ENCODE assay signal across 22 mouse cellular contexts in genomic region chr12:15985649-15986048, GRCm38 (mm10).
DNase-seq lines count a peak whose midpoint lies in the region; ATAC-seq and TF ChIP-seq lines count a peak whose summit lies in the region.
"Had no signal": no experiment of that assay in that cellular context is flagged by ENCODE, and none has a peak within 500 bp of the region (broad histone marks: within the 10 kb centered on the region; RNA-seq: fewer than 3 reads in every experiment).

No protein-coding gene starts in this region.

- POLR2A ChIA-PET in Patski (lab: Charles Lee), result no interaction called here

- peak overlapping the region; percentile 91 for H3K27ac ChIP-seq in gastrocnemius, adult 2 months
- H3K27ac ChIP-seq in heart, embryonic 14.5 days (replicated peaks in 1 of 2; ENCODE audit: control insufficient read depth in 1 of 2, insufficient read depth in 1 of 2, low read depth in 2 of 2, low read length in 2 of 2), result peak overlapping the region; percentile 50 to 55
- no peak overlapping the region; the same call in 1 of the 2 replicates for H3K27ac ChIP-seq in heart, adult 2 months
- H3K27ac ChIP-seq in kidney, postnatal 0 days, result no peak overlapping the region
- H3K27ac ChIP-seq in kidney, embryonic 15.5 days, result no peak overlapping the region
- H3K27ac ChIP-seq: embryonic facial prominence, embryonic 13.5 days; forebrain, embryonic 13.5 days; hindbrain, embryonic 10.5 days; hindbrain, embryonic 14.5 days; intestine, embryonic 15.5 days had no signal

- no peak overlapping the region for H3K9ac ChIP-seq in heart, embryonic 14.5 days (ENCODE audit: low read length)
- H3K9ac ChIP-seq in heart, adult 2 months (ENCODE audit: low read depth, low read length), result no peak overlapping the region
- no peak overlapping the region for H3K9ac ChIP-seq in kidney, postnatal 0 days (ENCODE audit: low read depth, low read length)
- no peak overlapping the region for H3K9ac ChIP-seq in kidney, embryonic 15.5 days
- H3K9ac ChIP-seq: embryonic facial prominence, embryonic 13.5 days; forebrain, embryonic 13.5 days; forebrain, postnatal 0 days; hindbrain, embryonic 14.5 days; intestine, embryonic 15.5 days had no signal

- no peaks in the 10 kb centered on the region for H3K9me3 ChIP-seq in heart, embryonic 14.5 days (ENCODE audit: control insufficient read depth, low read length)
- H3K9me3 ChIP-seq in kidney, postnatal 0 days (replicated peaks; ENCODE audit: low read length), result no peaks in the 10 kb centered on the region
- H3K9me3 ChIP-seq in kidney, embryonic 15.5 days (replicated peaks), result no peaks in the 10 kb centered on the region
- H3K9me3 ChIP-seq: embryonic facial prominence, embryonic 13.5 days; forebrain, embryonic 13.5 days; hindbrain, embryonic 10.5 days; intestine, embryonic 15.5 days had no signal

- intact Hi-C loops in gastrocnemius, adult 2 months (cut with DNase I), result no loop called here
- intact Hi-C loops in heart, adult 2 months (cut with DNase I), result no loop called here

- WGBS in heart, embryonic 14.5 days, result 59% methylated on average over 2 of the region's 2 CpGs
- WGBS in heart, adult 2 months, result 63% methylated on average over 2 of the region's 2 CpGs
- WGBS in kidney, postnatal 0 days, result 60% methylated on average over 2 of the region's 2 CpGs
- 82% methylated on average over 2 of the region's 2 CpGs for WGBS in kidney, embryonic 15.5 days

- no peak for ATAC-seq in heart, embryonic 14.5 days (ENCODE audit: insufficient number of reproducible peaks, insufficient read depth, low FRiP score, low read depth)
- ATAC-seq in kidney, postnatal 0 days (replicated peaks; ENCODE audit: low FRiP score, low read depth), result no peak
- ATAC-seq in kidney, embryonic 15.5 days (replicated peaks; ENCODE audit: low FRiP score), result no peak
- ATAC-seq in Patski, result peak; percentile 62
- ATAC-seq: activated CD4-positive, CD25-positive, alpha-beta regulatory T cell, adult 4 months; forebrain, embryonic 13.5 days; forebrain, postnatal 0 days; intestine, embryonic 15.5 days had no signal

- no peak overlapping the region for H3K4me2 ChIP-seq in heart, embryonic 14.5 days (ENCODE audit: low read length)
- H3K4me2 ChIP-seq in kidney, postnatal 0 days (ENCODE audit: low read length), result no peak overlapping the region
- no peak overlapping the region for H3K4me2 ChIP-seq in kidney, embryonic 15.5 days
- H3K4me2 ChIP-seq: embryonic facial prominence, embryonic 13.5 days; forebrain, embryonic 13.5 days; hindbrain, embryonic 14.5 days; intestine, embryonic 15.5 days had no signal

- no peaks in the 10 kb centered on the region for H3K27me3 ChIP-seq in heart, embryonic 14.5 days (ENCODE audit: control insufficient read depth, insufficient read depth, low read length)
- no peaks in the 10 kb centered on the region for H3K27me3 ChIP-seq in heart, adult 2 months (ENCODE audit: control insufficient read depth, insufficient read depth, low read length)
- no peaks in the 10 kb centered on the region for H3K27me3 ChIP-seq in kidney, postnatal 0 days (ENCODE audit: insufficient read depth, low read length)
- no peaks in the 10 kb centered on the region for H3K27me3 ChIP-seq in kidney, embryonic 15.5 days
- H3K27me3 ChIP-seq in Patski, result no peaks in the 10 kb centered on the region
- H3K27me3 ChIP-seq: CH12.LX; embryonic facial prominence, embryonic 13.5 days; forebrain, embryonic 13.5 days; intestine, embryonic 15.5 days had no signal

- no peaks in the 10 kb centered on the region for H3K79me2 ChIP-seq in heart, adult 2 months (replicated peaks; ENCODE audit: control insufficient read depth, insufficient read depth, low read length)

- no peak for TF ChIP-seq POLR2A in heart, adult 2 months (IDR thresholded peaks at IDR 0.05; ENCODE audit: insufficient read depth, low read depth, low read length)

- no peaks in the 10 kb centered on the region for H3K36me3 ChIP-seq in heart, embryonic 14.5 days (ENCODE audit: control insufficient read depth, insufficient read depth, low read length)
- H3K36me3 ChIP-seq in heart, adult 2 months (ENCODE audit: control insufficient read depth, insufficient read depth, low read length), result peaks cover 2% of the 10 kb centered on the region; the same call in 1 of the 2 replicates
- no peaks in the 10 kb centered on the region for H3K36me3 ChIP-seq in kidney, postnatal 0 days (ENCODE audit: insufficient read depth, low read length)
- H3K36me3 ChIP-seq in kidney, embryonic 15.5 days, result no peaks in the 10 kb centered on the region
- H3K36me3 ChIP-seq: embryonic facial prominence, embryonic 13.5 days; hindbrain, embryonic 10.5 days; intestine, embryonic 15.5 days had no signal

- DNase-seq in gastrocnemius, adult 2 months, result no peak
- DNase-seq in gastrocnemius, adult 18-20 months (ENCODE audit: low spot score), result no peak
- DNase-seq in heart, adult 2 months, result no peak
- peak; percentile 27 for DNase-seq in kidney, postnatal 0 days (ENCODE audit: low spot score)
- no peak for DNase-seq in Patski (ENCODE audit: low read depth, low spot score)
- no peak for DNase-seq in urinary bladder, adult 2 months (ENCODE audit: low spot score)
- DNase-seq: adrenal gland, postnatal 14 days; cerebellum, adult 11-12 months; cerebellum, adult 9-10 months; cerebellum, postnatal 25 days; forebrain, postnatal 0 days; gastrocnemius, postnatal 10 days; kidney, adult 18-20 months had no signal

- H3K4me3 ChIP-seq in gastrocnemius, adult 2 months, result no peak overlapping the region
- H3K4me3 ChIP-seq in heart, embryonic 14.5 days (ENCODE audit: control insufficient read depth in 1 of 2, insufficient read depth in 1 of 2, low read depth in 1 of 2, low read length in 2 of 2), result no peak overlapping the region
- no peak overlapping the region for H3K4me3 ChIP-seq in heart, adult 2 months
- no peak overlapping the region for H3K4me3 ChIP-seq in kidney, postnatal 0 days (replicated peaks; ENCODE audit: low read depth, low read length)
- H3K4me3 ChIP-seq in kidney, embryonic 15.5 days (replicated peaks), result no peak overlapping the region
- H3K4me3 ChIP-seq: embryonic facial prominence, embryonic 13.5 days; forebrain, embryonic 13.5 days; hindbrain, embryonic 10.5 days; intestine, embryonic 15.5 days had no signal

- no peak for TF ChIP-seq CTCF in gastrocnemius, adult 2 months (IDR thresholded peaks at IDR 0.05)
- no peak for TF ChIP-seq CTCF in heart, adult 2 months (IDR thresholded peaks at IDR 0.05)
- no peak for TF ChIP-seq CTCF in kidney, postnatal 0 days (IDR thresholded peaks at IDR 0.05; ENCODE audit: low read depth)
- no peak for TF ChIP-seq CTCF in Patski (IDR thresholded peaks at IDR 0.05)

- CTCF ChIA-PET in Patski (lab: Charles Lee), result interaction anchor here (0.6 to 1.2 kb wide), 2 partner anchors 44 to 170 kb away, joined by 3 read pairs; partner anchors contain the start of gene Trib2

- TF ChIP-seq EP300 in heart, adult 2 months (IDR thresholded peaks at IDR 0.05; ENCODE audit: insufficient read depth, low read depth, low read length), result no peak

- peaks cover 21 to 33% of the 10 kb centered on the region in 2 experiments for H3K4me1 ChIP-seq in heart, embryonic 14.5 days (ENCODE audit: control insufficient read depth in 2 of 2, insufficient read depth in 2 of 2, low read length in 2 of 2)
- peaks cover 11% of the 10 kb centered on the region for H3K4me1 ChIP-seq in heart, adult 2 months (ENCODE audit: control insufficient read depth, insufficient read depth, low read length)
- no peaks in the 10 kb centered on the region for H3K4me1 ChIP-seq in kidney, postnatal 0 days (replicated peaks; ENCODE audit: insufficient read depth, low read length)
- no peaks in the 10 kb centered on the region for H3K4me1 ChIP-seq in kidney, embryonic 15.5 days
- H3K4me1 ChIP-seq: forebrain, embryonic 13.5 days; hindbrain, embryonic 10.5 days; intestine, embryonic 15.5 days had no signal

- in situ Hi-C loops in Patski (cut with MboI; ENCODE audit: low pct_unique_long_range_greater_than_20kb), result no loop called here

Comparison
In these comparisons a context has a peak if more than half of its experiments do, and no peak if none do; other contexts are left out.
1. H3K27ac ChIP-seq: peak in gastrocnemius, adult 2 months (single experiment) and heart, embryonic 14.5 days (2 of 2); none in heart, adult 2 months (single experiment), kidney, postnatal 0 days (single experiment) and kidney, embryonic 15.5 days (single experiment).